10 mouse cellular contexts compared by ENCODE assay signal in genomic region chr8:58534631-58535030, GRCm38 (mm10).
"Had no signal": no experiment of that assay in that cellular context is flagged by ENCODE, and none has a peak within 500 bp of the region (broad histone marks: within the 10 kb centered on the region; RNA-seq: fewer than 3 reads in every experiment).

No protein-coding gene starts in this region.

- DNase-seq: kidney, adult 2 months; kidney, postnatal 14 days; lung, embryonic 14.5 days; lung, postnatal 10 days; lung, postnatal 4 days; right cerebral cortex, postnatal 4 days; spleen, adult 18-20 months; thymus, adult 18-20 months; thymus, postnatal 25 days had no signal

- ATAC-seq: midbrain, embryonic 16.5 days had no signal
